Mouse (Mus musculus) liver, embryonic 11.5 days (tissue): Measurements from ENCODE around the gene Olfr667. TPM values are rescaled to one million over a fixed set of nuclear protein-coding genes. Genes with fewer than 3 reads are reported as not detected.
"Not testable (repeated sequence)": the region's sequence is repeated elsewhere in the genome, so short reads cannot be mapped to it uniquely, and the experiment has no call there.

ENCODE experiments used
- ATAC-seq: fragments of 200-750 bp; cut with Nextera tagmentation; replicated peaks from 2 replicates; pipeline ENCODE4 v1.8.0; 2017; ENCODE audit warnings: moderate number of reproducible peaks, mild to moderate bottlenecking, moderate TSS enrichment, moderate library complexity; ENCODE audit not compliant: low FRiP score
- DNase-seq: peaks from one replicate; pipeline ENCODE4 v3.0.0-alpha.2; 2017; ENCODE audit warnings: low spot score
- H3K27ac ChIP-seq: fragments of 300-500 bp; sonication (generic); 2 replicates; pipeline ENCODE4 v1.5.1; 2014; ENCODE audit warnings: mild to moderate bottlenecking, low read depth, low read length, control low read depth
- H3K27me3 ChIP-seq: fragments of 300-500 bp; sonication (generic); replicated peaks from 2 replicates; pipeline ENCODE4 v1.6.1; 2014; ENCODE audit warnings: low read length, mixed read lengths; ENCODE audit not compliant: control insufficient read depth, insufficient read depth
- H3K36me3 ChIP-seq: fragments of 300-500 bp; sonication (generic); 2 replicates; pipeline ENCODE4 v1.6.1; 2014; ENCODE audit warnings: mild to moderate bottlenecking, low read length, moderate library complexity, mixed read lengths; ENCODE audit not compliant: control insufficient read depth, insufficient read depth
- H3K4me1 ChIP-seq: fragments of 300-500 bp; sonication (generic); replicated peaks from 2 replicates; pipeline ENCODE4 v1.6.1; 2014; ENCODE audit warnings: low read length, mixed read lengths; ENCODE audit not compliant: control insufficient read depth, insufficient read depth
- H3K4me2 ChIP-seq: fragments of 300-500 bp; sonication (generic); 2 replicates; pipeline ENCODE4 v1.6.1; 2014; ENCODE audit warnings: mild to moderate bottlenecking, control low read depth, moderate library complexity
- H3K4me3 ChIP-seq: fragments of 300-500 bp; sonication (generic); 2 replicates; pipeline ENCODE4 v1.5.1; 2014; ENCODE audit warnings: low read depth, low read length, control low read depth
- H3K9ac ChIP-seq: fragments of 300-500 bp; sonication (generic); 2 replicates; pipeline ENCODE4 v1.6.1; 2014; ENCODE audit warnings: low read depth, low read length, control low read depth
- H3K9me3 ChIP-seq: fragments of 300-500 bp; sonication (generic); 2 replicates; pipeline ENCODE4 v1.6.1; 2016; ENCODE audit warnings: low read length, inconsistent platforms, mixed read lengths; ENCODE audit not compliant: control insufficient read depth
- WGBS: fragments of 180-500 bp; shearing (Covaris S2); extraction: QIAGEN DNeasy Blood & Tissue Kit; methylation state at CpG from one replicate; pipeline ENCODE4 v1.1.7; 2014; 5-methylcytosine and 5-hydroxymethylcytosine counted together
- polyA plus RNA-seq: library from polyadenylated mRNA; unstranded; fragments of >200 nt; fragmentation: Nextera tagmentation; extraction: Ambion mirVana; gene quantifications from 2 replicates; pipeline ENCODE4 v1.2.1, GENCODE M21; 2014

Gene Olfr667
- polyA plus RNA-seq: not detected in 2 replicates

- DNase-seq (no peak), ATAC-seq (no peak)
- Histone ChIP-seq H3K4me1 (no peaks in the 10 kb centered on the region), H3K4me3 (no peak within 1 kb of the TSS), H3K36me3 (no peaks in the 10 kb centered on the region), H3K9me3 (no peaks in the 10 kb centered on the region), H3K27ac (no peak within 1 kb of the TSS), H3K4me2 (no peak within 1 kb of the TSS), H3K9ac (no peak within 1 kb of the TSS), H3K27me3 (no peaks in the 10 kb centered on the region)
- 84% methylated on average over 1 of the region's 1 CpGs for WGBS
Observed at GRCm38 (mm10) chr7:104921382-104921781, at the start of gene Olfr667. Gene Olfr667, minus strand, starts transcription at chr7:104921482.

GRCm38 (mm10) chr7:104962520-104962919 lies 41.2 kb upstream of the Olfr667 start, which contains the start of gene Olfr670:
Gene Olfr670, minus strand, starts transcription at chr7:104962620.
- Histone ChIP-seq H3K4me2 (no peak within 1 kb of the TSS), H3K4me3 (no peak within 1 kb of the TSS), H3K9ac (no peak within 1 kb of the TSS), H3K36me3 (no peaks in the 10 kb centered on the region), H3K27ac (no peak within 1 kb of the TSS), H3K27me3 (no peaks in the 10 kb centered on the region), H3K4me1 (no peaks in the 10 kb centered on the region), H3K9me3 (no peaks in the 10 kb centered on the region)
- WGBS: 45% methylated on average over 1 of the region's 1 CpGs
- no peak for ATAC-seq
- DNase-seq: no peak

GRCm38 (mm10) chr7:104950234-104950633 lies 29.0 kb upstream of the Olfr667 start:
- ATAC-seq, H3K4me1 ChIP-seq: not testable (repeated sequence)
- 87% methylated on average over 16 of the region's 16 CpGs for WGBS

GRCm38 (mm10) chr7:104933940-104934339 lies 12.7 kb upstream of the Olfr667 start, which contains the start of gene Olfr669:
Gene Olfr669, plus strand, starts transcription at chr7:104934240.
- H3K4me1 ChIP-seq: no peaks in the 10 kb centered on the region
- no peaks in the 10 kb centered on the region for H3K9me3 ChIP-seq
- H3K27ac ChIP-seq: no peak within 1 kb of the TSS
- no peak within 1 kb of the TSS for H3K9ac ChIP-seq
- no peaks in the 10 kb centered on the region for H3K36me3 ChIP-seq
- H3K27me3 ChIP-seq: no peaks in the 10 kb centered on the region
- 71% methylated on average over 1 of the region's 1 CpGs for WGBS
- H3K4me3 ChIP-seq: no peak within 1 kb of the TSS
- ATAC-seq: no peak
- no peak within 1 kb of the TSS for H3K4me2 ChIP-seq
- no peak for DNase-seq

More at GRCm38 (mm10) chr7:104950234-104950633, 29.0 kb upstream of the Olfr667 start:
- not testable (repeated sequence) for DNase-seq, H3K36me3 ChIP-seq, H3K9ac ChIP-seq, H3K4me3 ChIP-seq, H3K4me2 ChIP-seq, H3K27ac ChIP-seq, H3K9me3 ChIP-seq, H3K27me3 ChIP-seq

GRCm38 (mm10) chr7:104927957-104928356 lies 6.7 kb upstream of the Olfr667 start, which contains the start of gene Olfr668:
Gene Olfr668, minus strand, starts transcription at chr7:104928057.
- H3K27me3 ChIP-seq: no peaks in the 10 kb centered on the region
- ATAC-seq (no peak), DNase-seq (no peak)
- H3K4me1 ChIP-seq: no peaks in the 10 kb centered on the region
- H3K9me3 ChIP-seq: no peaks in the 10 kb centered on the region
- WGBS: 67% methylated on average over 1 of the region's 1 CpGs
- H3K36me3 ChIP-seq: no peaks in the 10 kb centered on the region
- no peak within 1 kb of the TSS for H3K4me2 ChIP-seq
- H3K4me3 ChIP-seq: no peak within 1 kb of the TSS
- H3K27ac ChIP-seq: no peak within 1 kb of the TSS
- H3K9ac ChIP-seq: no peak within 1 kb of the TSS

- WGBS: 76% methylated on average over 2 of the region's 2 CpGs
- DNase-seq: no peak
Observed at GRCm38 (mm10) chr7:104895852-104896251, 25.4 kb downstream of the Olfr667 start, which contains the start of gene Olfr666. Gene Olfr666, minus strand, starts transcription at chr7:104895952.

GRCm38 (mm10) chr7:104877731-104878130 lies 43.6 kb downstream of the Olfr667 start, which contains the start of gene Olfr665:
Gene Olfr665, plus strand, starts transcription at chr7:104878031.
- Histone ChIP-seq H3K4me3 (no peak within 1 kb of the TSS), H3K4me1 (no peaks in the 10 kb centered on the region), H3K27me3 (no peaks in the 10 kb centered on the region), H3K9ac (no peak within 1 kb of the TSS), H3K4me2 (no peak within 1 kb of the TSS), H3K9me3 (no peaks in the 10 kb centered on the region), H3K36me3 (no peaks in the 10 kb centered on the region), H3K27ac (no peak within 1 kb of the TSS)
- 32% methylated on average over 1 of the region's 1 CpGs for WGBS
- DNase-seq (no peak), ATAC-seq (no peak)

More at GRCm38 (mm10) chr7:104895852-104896251, 25.4 kb downstream of the Olfr667 start, which contains the start of gene Olfr666:
- Histone ChIP-seq H3K4me2 (no peak within 1 kb of the TSS), H3K4me1 (no peaks in the 10 kb centered on the region), H3K27me3 (no peaks in the 10 kb centered on the region), H3K27ac (no peak within 1 kb of the TSS), H3K36me3 (no peaks in the 10 kb centered on the region), H3K9ac (no peak within 1 kb of the TSS), H3K9me3 (no peaks in the 10 kb centered on the region), H3K4me3 (no peak within 1 kb of the TSS)
- no peak for ATAC-seq

Other genes starting within 250 kb of the Olfr667 start
- gene Olfr661, start 235.0 kb downstream of the Olfr667 start, polyA plus RNA-seq: not detected in 2 replicates
- not detected in 2 replicates for gene Usp17le, start 144.0 kb downstream of the Olfr667 start, polyA plus RNA-seq
- gene Usp17lb, start 78.9 kb downstream of the Olfr667 start, polyA plus RNA-seq: not detected in 2 replicates
- gene Usp17la, start 64.5 kb downstream of the Olfr667 start, polyA plus RNA-seq: not detected in 2 replicates
- gene Olfr665, start 43.5 kb downstream of the Olfr667 start, polyA plus RNA-seq: not detected in 2 replicates
- not detected in 2 replicates for gene Olfr666, start 25.5 kb downstream of the Olfr667 start, polyA plus RNA-seq
- gene Olfr668, start 6.6 kb upstream of the Olfr667 start, polyA plus RNA-seq: not detected in 2 replicates
- gene Olfr669, start 12.8 kb upstream of the Olfr667 start, polyA plus RNA-seq: not detected in 2 replicates
- not detected in 2 replicates for gene Olfr670, start 41.1 kb upstream of the Olfr667 start, polyA plus RNA-seq
- gene Olfr671, start 57.6 kb upstream of the Olfr667 start, polyA plus RNA-seq: not detected in 2 replicates
- not detected in 2 replicates for gene Olfr672, start 80.5 kb upstream of the Olfr667 start, polyA plus RNA-seq
- not detected in 2 replicates for gene Olfr675, start 107.0 kb upstream of the Olfr667 start, polyA plus RNA-seq
- gene Olfr676, start 111.2 kb upstream of the Olfr667 start, polyA plus RNA-seq: not detected in 2 replicates
- gene Olfr677, start 129.9 kb upstream of the Olfr667 start, polyA plus RNA-seq: not detected in 2 replicates
- gene Olfr678, start 143.0 kb upstream of the Olfr667 start, polyA plus RNA-seq: not detected in 2 replicates
- gene Olfr679, start 159.7 kb upstream of the Olfr667 start, polyA plus RNA-seq: not detected in 2 replicates
- gene Olfr680-ps1, start 171.3 kb upstream of the Olfr667 start, polyA plus RNA-seq: not detected in 2 replicates
- gene Olfr681, start 195.4 kb upstream of the Olfr667 start, polyA plus RNA-seq: not detected in 2 replicates
- not detected in 2 replicates for gene Olfr683, start 225.5 kb upstream of the Olfr667 start, polyA plus RNA-seq
- gene Olfr684, start 242.2 kb upstream of the Olfr667 start, polyA plus RNA-seq: not detected in 2 replicates